Mouse (Mus musculus): ENCODE measurements at regions not wholly inside any gene's neighbourhood (a gene's known extent, or its start where the extent isn't known, plus 50 kb on each side); places are given as distances from the start of the nearest gene placed in this dataset.

GRCm38 (mm10) chr10:117556027-117556789 is 73.1 kb upstream of the Cpm start:
- no peak for ATAC-seq (ENCODE audit: poor library complexity, severe bottlenecking)

GRCm38 (mm10) chr10:117555542-117555941 is 73.8 kb upstream of the Cpm start:
- ATAC-seq (ENCODE audit: poor library complexity, severe bottlenecking): no peak

- no peak for ATAC-seq (ENCODE audit: poor library complexity, severe bottlenecking)
Measured at GRCm38 (mm10) chr10:117555044-117555443, 74.3 kb upstream of the Cpm start.

- no peak for ATAC-seq (ENCODE audit: poor library complexity, severe bottlenecking)
Measured at GRCm38 (mm10) chr10:117554533-117554932, 74.8 kb upstream of the Cpm start.

- ATAC-seq (ENCODE audit: poor library complexity, severe bottlenecking): no peak
Measured at GRCm38 (mm10) chr10:117553211-117554186, 75.8 kb upstream of the Cpm start.

- no peak for ATAC-seq (ENCODE audit: poor library complexity, severe bottlenecking)
Measured at GRCm38 (mm10) chr10:117552049-117552652, 77.1 kb upstream of the Cpm start.

GRCm38 (mm10) chr10:117551234-117552048 is 77.9 kb upstream of the Cpm start:
- ATAC-seq (ENCODE audit: poor library complexity, severe bottlenecking): no peak

- ATAC-seq (ENCODE audit: poor library complexity, severe bottlenecking): no peak
Measured at GRCm38 (mm10) chr10:117549854-117550605, 79.3 kb upstream of the Cpm start.

- no peak for ATAC-seq (ENCODE audit: poor library complexity, severe bottlenecking)
Measured at GRCm38 (mm10) chr10:117549506-117549830, 79.8 kb upstream of the Cpm start.

- no peak for ATAC-seq (ENCODE audit: poor library complexity, severe bottlenecking)
Measured at GRCm38 (mm10) chr10:117548775-117549505, 80.4 kb upstream of the Cpm start.

GRCm38 (mm10) chr10:117548262-117548661 is 81.0 kb upstream of the Cpm start:
- ATAC-seq (ENCODE audit: poor library complexity, severe bottlenecking): no peak

GRCm38 (mm10) chr10:117547275-117547674 is 82.0 kb upstream of the Cpm start:
- no peak for ATAC-seq (ENCODE audit: poor library complexity, severe bottlenecking)

GRCm38 (mm10) chr10:117545842-117546631 is 83.3 kb upstream of the Cpm start:
- ATAC-seq (ENCODE audit: poor library complexity, severe bottlenecking): no peak

- ATAC-seq (ENCODE audit: poor library complexity, severe bottlenecking): no peak
Measured at GRCm38 (mm10) chr10:117544680-117545546, 84.4 kb upstream of the Cpm start.

- ATAC-seq (ENCODE audit: poor library complexity, severe bottlenecking): no peak
Measured at GRCm38 (mm10) chr10:117543995-117544679, 85.2 kb upstream of the Cpm start.

GRCm38 (mm10) chr10:117543696-117543950 is 85.7 kb upstream of the Cpm start:
- no peak for ATAC-seq (ENCODE audit: poor library complexity, severe bottlenecking)

Data from megakaryocyte, adult 5-6 weeks (primary cell).